In the genomic region with DNA sequence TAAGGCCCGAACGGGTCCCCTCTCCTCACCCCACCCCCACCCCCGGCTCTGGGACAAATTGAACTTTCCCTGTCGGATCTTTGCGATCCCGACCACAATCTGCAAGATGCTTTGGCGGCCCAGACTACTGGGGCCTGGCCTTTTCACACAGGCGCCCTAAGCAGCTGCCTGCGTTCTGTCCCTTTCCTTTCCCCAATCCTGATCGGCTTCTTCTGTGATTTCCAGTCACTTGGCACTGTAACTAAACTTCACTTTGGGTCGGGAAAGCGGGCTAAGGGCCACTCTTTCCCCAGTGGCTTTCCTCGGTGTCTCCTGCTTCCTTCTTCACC, we compare ENCODE assay signal across 8 mouse cellular contexts. TPM values are rescaled to one million over a fixed set of nuclear protein-coding genes. Genes with fewer than 3 reads are reported as not detected.
A peak's percentile ranks its signal among the peaks of the same experiment; 100 is the strongest.
DNase-seq lines count a peak whose midpoint lies in the region; ATAC-seq and TF ChIP-seq lines count a peak whose summit lies in the region.

No protein-coding gene starts in this region.

- peak overlapping the region; percentile 97 for H3K4me2 ChIP-seq in forebrain, embryonic 13.5 days
- peak overlapping the region; percentile 94 for H3K4me2 ChIP-seq in liver, embryonic 12.5 days

- H3K9me3 ChIP-seq in forebrain, embryonic 13.5 days (replicated peaks) = no peaks in the 10 kb centered on the region
- H3K9me3 ChIP-seq in liver, embryonic 12.5 days (replicated peaks) = no peaks in the 10 kb centered on the region

- no peak for ATAC-seq in forebrain, embryonic 13.5 days
- ATAC-seq in liver, embryonic 12.5 days = no peak

- no peak for DNase-seq in gastrocnemius, adult 2 months
- no peak for DNase-seq in gastrocnemius, adult 18-20 months (ENCODE audit: low spot score)
- DNase-seq in 3T3-L1 (ENCODE audit: low read depth, low spot score) = peak; percentile 63
- no peak for DNase-seq in frontal cortex, postnatal 10 days (ENCODE audit: low spot score in 2 of 2)
- DNase-seq in adrenal gland, postnatal 4 days (ENCODE audit: low spot score in 2 of 2) = no peak
- no peak for DNase-seq in embryo, embryonic 11 days

- 0% methylated on average over 13 of the region's 13 CpGs for WGBS in forebrain, embryonic 13.5 days
- 0% methylated on average over 13 of the region's 13 CpGs for WGBS in liver, embryonic 12.5 days (ENCODE audit: insufficient replicate concordance)

- peaks cover 46% of the 10 kb centered on the region for H3K4me1 ChIP-seq in forebrain, embryonic 13.5 days
- peaks cover 78% of the 10 kb centered on the region for H3K4me1 ChIP-seq in liver, embryonic 12.5 days

- no peaks in the 10 kb centered on the region for H3K27me3 ChIP-seq in forebrain, embryonic 13.5 days
- no peaks in the 10 kb centered on the region for H3K27me3 ChIP-seq in liver, embryonic 12.5 days (replicated peaks)

- H3K36me3 ChIP-seq in forebrain, embryonic 13.5 days (ENCODE audit: poor library complexity, severe bottlenecking) = peaks cover 7% of the 10 kb centered on the region
- H3K36me3 ChIP-seq in liver, embryonic 12.5 days = peaks cover 39% of the 10 kb centered on the region

- H3K4me3 ChIP-seq in gastrocnemius, adult 2 months = peak overlapping the region; percentile 88
- H3K4me3 ChIP-seq in forebrain, embryonic 13.5 days = peak overlapping the region; percentile 73
- H3K4me3 ChIP-seq in liver, embryonic 12.5 days = peak overlapping the region; percentile 96

- peak overlapping the region; percentile 78 for H3K9ac ChIP-seq in forebrain, embryonic 13.5 days
- H3K9ac ChIP-seq in liver, embryonic 12.5 days = peak overlapping the region; percentile 99

- no peak for TF ChIP-seq CTCF in gastrocnemius, adult 2 months (IDR thresholded peaks at IDR 0.05)

- peak overlapping the region; percentile 88 for H3K27ac ChIP-seq in gastrocnemius, adult 2 months
- H3K27ac ChIP-seq in forebrain, embryonic 13.5 days = peak overlapping the region; percentile 90
- peak overlapping the region; percentile 99 for H3K27ac ChIP-seq in liver, embryonic 12.5 days

- intact Hi-C loops in gastrocnemius, adult 2 months (cut with DNase I) = loop anchor here (1.0 kb wide), 1 partner anchor 83 kb away; no protein-coding TSS in a partner anchor

RNA-seq across cellular contexts. Expression of gene Bysl, which starts 17.5 kb away (rescaled TPM):
- 10 to 100 TPM; 14.2 to 16.0 TPM for total RNA-seq in gastrocnemius, adult 2 months (2021)
- 10 to 100 TPM; 13.9 to 15.3 TPM for total RNA-seq in gastrocnemius, adult 18-20 months (2021)
- 29.7 and 33.2 TPM in 2 replicates for polyA plus RNA-seq in forebrain, embryonic 13.5 days (2015; fragmentation: Nextera tagmentation; extraction: Ambion mirVana)
- polyA plus RNA-seq in liver, embryonic 12.5 days (2016; fragmentation: Nextera tagmentation; extraction: Ambion mirVana) = 34.6 and 35.2 TPM in 2 replicates
- 10 to 100 TPM; 12.5 to 14.3 TPM for total RNA-seq in adrenal gland, postnatal 4 days (2021)

RNA-seq across cellular contexts. Expression of gene Med20, which starts 17.6 kb away (rescaled TPM):
- total RNA-seq in gastrocnemius, adult 2 months (2021) = 10 to 100 TPM; 17.9 to 18.3 TPM
- 10 to 100 TPM; 14.7 to 15.4 TPM for total RNA-seq in gastrocnemius, adult 18-20 months (2021)
- 42.6 and 45.2 TPM in 2 replicates for polyA plus RNA-seq in forebrain, embryonic 13.5 days (2015; fragmentation: Nextera tagmentation; extraction: Ambion mirVana)
- 31.2 and 32.6 TPM in 2 replicates for polyA plus RNA-seq in liver, embryonic 12.5 days (2016; fragmentation: Nextera tagmentation; extraction: Ambion mirVana)
- 10 to 100 TPM; 40.4 to 40.8 TPM for total RNA-seq in adrenal gland, postnatal 4 days (2021)

RNA-seq across cellular contexts. Expression of gene Gm20517, which starts 17.6 kb away (rescaled TPM):
- 1 to 10 TPM in 1 of 2 experiments, under 1 TPM in 1; 0.82 to 2.4 TPM for total RNA-seq in gastrocnemius, adult 2 months (2021)
- 1 to 10 TPM; 1.6 to 2.6 TPM for total RNA-seq in gastrocnemius, adult 18-20 months (2021)
- 1.7 and 3.0 TPM in 2 replicates for polyA plus RNA-seq in forebrain, embryonic 13.5 days (2015; fragmentation: Nextera tagmentation; extraction: Ambion mirVana)
- 2.3 and 2.7 TPM in 2 replicates for polyA plus RNA-seq in liver, embryonic 12.5 days (2016; fragmentation: Nextera tagmentation; extraction: Ambion mirVana)
- 1 to 10 TPM; 4.1 to 4.8 TPM for total RNA-seq in adrenal gland, postnatal 4 days (2021)

RNA-seq across cellular contexts. Expression of gene Usp49, which starts 36.7 kb away (rescaled TPM):
- 1 to 10 TPM; 3.1 to 4.5 TPM for total RNA-seq in gastrocnemius, adult 2 months (2021)
- 1 to 10 TPM; 3.0 to 3.5 TPM for total RNA-seq in gastrocnemius, adult 18-20 months (2021)
- 10.2 and 11.2 TPM in 2 replicates for polyA plus RNA-seq in forebrain, embryonic 13.5 days (2015; fragmentation: Nextera tagmentation; extraction: Ambion mirVana)
- polyA plus RNA-seq in liver, embryonic 12.5 days (2016; fragmentation: Nextera tagmentation; extraction: Ambion mirVana) = 5.0 and 6.2 TPM in 2 replicates
- total RNA-seq in adrenal gland, postnatal 4 days (2021) = 10 to 100 TPM; 12.7 to 13.3 TPM
